Mouse (Mus musculus) adrenal gland, adult (tissue): ENCODE measurements around the gene E2f2.

ENCODE experiments used
- DNase-seq, 2 experiments: peaks; one replicate each; pipeline ENCODE4 v3.0.0; 2022 to 2023; ENCODE audit warnings: low spot score in 1 of 2; ENCODE audit not compliant: inconsistent age in 2 of 2

Gene E2f2

GRCm38 (mm10) chr4:136172011-136172541 is at the start of gene E2f2:
E2f2 (plus strand) TSS chr4:136172394.
- DNase-seq: peak; percentile 61 to 87

- DNase-seq: peak; percentile 43 to 77
Observed at GRCm38 (mm10) chr4:136123111-136123791, 48.9 kb upstream of the E2f2 start.

- DNase-seq: peak in 1 of 2 experiments; percentile 9
Observed at GRCm38 (mm10) chr4:136123792-136124161, 48.4 kb upstream of the E2f2 start.

GRCm38 (mm10) chr4:136124581-136124980 is 47.6 kb upstream of the E2f2 start:
- peak; percentile 16 to 53 for DNase-seq

- DNase-seq: peak in 1 of 2 experiments; percentile 59
Observed at GRCm38 (mm10) chr4:136125458-136125857, 46.7 kb upstream of the E2f2 start.

- peak in 1 of 2 experiments; percentile 51 for DNase-seq
Observed at GRCm38 (mm10) chr4:136126019-136126418, 46.2 kb upstream of the E2f2 start.

- no peak for DNase-seq
Observed at GRCm38 (mm10) chr4:136127670-136128069, 44.5 kb upstream of the E2f2 start.

GRCm38 (mm10) chr4:136129842-136130241 is 42.4 kb upstream of the E2f2 start:
- no peak for DNase-seq

- peak in 1 of 2 experiments; percentile 9 for DNase-seq
Observed at GRCm38 (mm10) chr4:136133801-136134200, 38.4 kb upstream of the E2f2 start.

GRCm38 (mm10) chr4:136134418-136134977 is 37.7 kb upstream of the E2f2 start:
- peak in 1 of 2 experiments; percentile 32 for DNase-seq

GRCm38 (mm10) chr4:136134978-136135873 is 37.0 kb upstream of the E2f2 start:
- peak; percentile 48 to 75 for DNase-seq

GRCm38 (mm10) chr4:136135874-136136728 is 36.1 kb upstream of the E2f2 start:
- DNase-seq: peak; percentile 42 to 76

- peak in 1 of 2 experiments; percentile 78 for DNase-seq
Observed at GRCm38 (mm10) chr4:136139326-136140110, 32.7 kb upstream of the E2f2 start.

- peak; percentile 96 to 97 for DNase-seq
Observed at GRCm38 (mm10) chr4:136140327-136141250, 31.6 kb upstream of the E2f2 start.

GRCm38 (mm10) chr4:136142267-136143192 is 29.7 kb upstream of the E2f2 start:
- peak in 1 of 2 experiments; percentile 69 for DNase-seq

- peak; percentile 96 to 99 for DNase-seq
Observed at GRCm38 (mm10) chr4:136143193-136143976, 28.8 kb upstream of the E2f2 start, which contains the start of gene Id3. Id3 (plus strand) TSS chr4:136143497.
